In the genomic region with DNA sequence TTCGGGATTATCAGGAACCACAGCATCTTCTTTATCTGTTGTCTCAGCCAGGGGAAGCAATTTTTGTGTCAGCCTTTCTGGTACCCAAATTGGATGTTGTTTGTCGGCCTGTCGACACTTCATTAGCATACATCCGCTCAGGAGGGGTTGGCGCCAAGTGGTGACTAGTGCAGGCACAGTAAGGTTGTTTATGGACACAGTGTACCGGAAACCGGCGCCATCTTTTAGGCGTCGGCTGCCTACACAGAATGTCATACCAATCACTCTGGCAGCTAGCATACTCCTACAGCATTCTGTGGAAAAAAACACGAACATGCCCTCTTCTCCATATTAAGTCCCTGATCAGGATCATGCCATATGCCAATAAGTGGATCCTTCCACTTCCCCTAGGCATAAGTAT, we compare ENCODE assay signal across 34 mouse cellular contexts. TPM values are rescaled to one million over a fixed set of nuclear protein-coding genes. Genes with fewer than 3 reads are reported as not detected.
A peak's percentile ranks its signal among the peaks of the same experiment; 100 is the strongest.
DNase-seq lines count a peak whose midpoint lies in the region; ATAC-seq and TF ChIP-seq lines count a peak whose summit lies in the region.
"Had no signal": no experiment of that assay in that cellular context is flagged by ENCODE, and none has a peak within 500 bp of the region (broad histone marks: within the 10 kb centered on the region; RNA-seq: fewer than 3 reads in every experiment).

No protein-coding gene starts in this region.

- TF ChIP-seq POLR2A in brain, embryonic 14.5 days (IDR thresholded peaks at IDR 0.05; ENCODE audit: borderline replicate concordance, extremely low read depth, insufficient read depth, insufficient read length, poor library complexity, severe bottlenecking): no peak

- no peaks in the 10 kb centered on the region; the same call in 1 of the 2 replicates for H3K9me3 ChIP-seq in forebrain, embryonic 14.5 days (replicated peaks; ENCODE audit: control insufficient read depth, low read length)
- no peaks in the 10 kb centered on the region; the same call in 1 of the 2 replicates for H3K9me3 ChIP-seq in forebrain, embryonic 15.5 days
- H3K9me3 ChIP-seq in heart, embryonic 11.5 days (replicated peaks; ENCODE audit: control insufficient read depth, low read length): no peaks in the 10 kb centered on the region
- H3K9me3 ChIP-seq: embryonic facial prominence, embryonic 15.5 days; heart, embryonic 15.5 days; hindbrain, embryonic 13.5 days; intestine, embryonic 15.5 days had no signal

- no peaks in the 10 kb centered on the region for H3K4me1 ChIP-seq in forebrain, embryonic 14.5 days (ENCODE audit: control insufficient read depth, insufficient read depth, low read length)
- H3K4me1 ChIP-seq in forebrain, embryonic 15.5 days: peaks cover 8% of the 10 kb centered on the region; the same call in 1 of the 2 replicates
- no peaks in the 10 kb centered on the region for H3K4me1 ChIP-seq in heart, embryonic 11.5 days (ENCODE audit: control insufficient read depth, insufficient read depth, low read length)
- H3K4me1 ChIP-seq: embryonic facial prominence, embryonic 15.5 days; heart, embryonic 12.5 days; heart, embryonic 15.5 days; hindbrain, embryonic 10.5 days; intestine, embryonic 15.5 days had no signal

- H3K4me2 ChIP-seq in forebrain, embryonic 14.5 days (ENCODE audit: low read length): no peak overlapping the region
- H3K4me2 ChIP-seq in forebrain, embryonic 15.5 days (replicated peaks): no peak overlapping the region
- H3K4me2 ChIP-seq in heart, embryonic 11.5 days: no peak overlapping the region
- H3K4me2 ChIP-seq: embryonic facial prominence, embryonic 12.5 days; embryonic facial prominence, embryonic 15.5 days; heart, embryonic 12.5 days; heart, embryonic 15.5 days; hindbrain, embryonic 13.5 days; intestine, embryonic 15.5 days had no signal

- ATAC-seq in forebrain, embryonic 14.5 days: no peak
- no peak; the same call in 1 of the 2 replicates for ATAC-seq in forebrain, embryonic 15.5 days (replicated peaks)
- no peak for ATAC-seq in heart, embryonic 11.5 days (replicated peaks; ENCODE audit: insufficient number of reproducible peaks, low FRiP score, low TSS enrichment)
- ATAC-seq: hindbrain, embryonic 16.5 days; intestine, embryonic 15.5 days; Patski had no signal

- H3K36me3 ChIP-seq in forebrain, embryonic 14.5 days (ENCODE audit: control insufficient read depth, insufficient read depth, low read length): no peaks in the 10 kb centered on the region
- H3K36me3 ChIP-seq in forebrain, embryonic 15.5 days: no peaks in the 10 kb centered on the region
- no peaks in the 10 kb centered on the region for H3K36me3 ChIP-seq in heart, embryonic 11.5 days (ENCODE audit: control insufficient read depth, insufficient read depth, low read length)
- H3K36me3 ChIP-seq: embryonic facial prominence, embryonic 12.5 days; embryonic facial prominence, embryonic 15.5 days; G1E; heart, embryonic 12.5 days; heart, embryonic 15.5 days; hindbrain, embryonic 10.5 days; hindbrain, embryonic 13.5 days; intestine, embryonic 15.5 days had no signal

- H3K27me3 ChIP-seq in forebrain, embryonic 14.5 days (replicated peaks; ENCODE audit: control insufficient read depth, insufficient read depth, low read length): no peaks in the 10 kb centered on the region
- H3K27me3 ChIP-seq in forebrain, embryonic 15.5 days: no peaks in the 10 kb centered on the region
- no peaks in the 10 kb centered on the region for H3K27me3 ChIP-seq in heart, embryonic 11.5 days (ENCODE audit: control insufficient read depth, insufficient read depth, low read length)
- H3K27me3 ChIP-seq: CH12.LX; embryonic facial prominence, embryonic 12.5 days; embryonic facial prominence, embryonic 15.5 days; heart, embryonic 12.5 days; heart, embryonic 15.5 days; hindbrain, embryonic 13.5 days; intestine, embryonic 15.5 days; Patski had no signal

- H3K4me3 ChIP-seq in forebrain, embryonic 14.5 days (ENCODE audit: low read depth, low read length): no peak overlapping the region
- no peak overlapping the region for H3K4me3 ChIP-seq in forebrain, embryonic 15.5 days
- H3K4me3 ChIP-seq in heart, embryonic 11.5 days (ENCODE audit: low read depth, low read length): no peak overlapping the region
- H3K4me3 ChIP-seq in layer of hippocampus, adult 2 months: no peak overlapping the region
- H3K4me3 ChIP-seq: embryonic facial prominence, embryonic 12.5 days; embryonic facial prominence, embryonic 15.5 days; heart, embryonic 12.5 days; heart, embryonic 15.5 days; hindbrain, embryonic 10.5 days; hindbrain, embryonic 13.5 days; intestine, embryonic 15.5 days had no signal

- H3K27ac ChIP-seq in forebrain, embryonic 14.5 days (ENCODE audit: low read depth, low read length): no peak overlapping the region
- no peak overlapping the region for H3K27ac ChIP-seq in forebrain, embryonic 15.5 days (replicated peaks)
- no peak overlapping the region for H3K27ac ChIP-seq in heart, embryonic 11.5 days (ENCODE audit: low read depth, low read length)
- H3K27ac ChIP-seq in layer of hippocampus, adult 2 months: 0 out of 2 replicates have a peak overlapping the region, but pooled peaks have one; percentile 14
- H3K27ac ChIP-seq: embryonic facial prominence, embryonic 12.5 days; embryonic facial prominence, embryonic 15.5 days; heart, embryonic 15.5 days; hindbrain, embryonic 10.5 days; hindbrain, embryonic 13.5 days; intestine, embryonic 15.5 days had no signal

- peak; percentile 31 for DNase-seq in forebrain, embryonic 14.5 days (ENCODE audit: low spot score)
- peak; percentile 73 for DNase-seq in heart, adult 11 months
- DNase-seq in layer of hippocampus, adult 2 months (ENCODE audit: low spot score in 2 of 2): no peak
- no peak for DNase-seq in layer of hippocampus, adult 9-10 months (ENCODE audit: low spot score)
- peak; percentile 24 for DNase-seq in brain, embryonic 14.5 days (ENCODE audit: low read depth)
- DNase-seq: adrenal gland, postnatal 10 days; adrenal gland, postnatal 36 days; B cell, adult 2 months; cerebellum, adult 11 months; cerebellum, adult 2 months; cerebellum, adult 9-11 months; cerebellum, postnatal 25 days; gastrocnemius, postnatal 10 days; gastrocnemius, postnatal 36 days; heart, postnatal 10 days; heart, postnatal 36 days had no signal

- H3K9ac ChIP-seq in forebrain, embryonic 14.5 days (ENCODE audit: low read length): no peak overlapping the region
- no peak overlapping the region for H3K9ac ChIP-seq in forebrain, embryonic 15.5 days (replicated peaks)
- H3K9ac ChIP-seq in heart, embryonic 11.5 days (ENCODE audit: low read depth, low read length): no peak overlapping the region
- H3K9ac ChIP-seq: embryonic facial prominence, embryonic 12.5 days; embryonic facial prominence, embryonic 15.5 days; heart, embryonic 12.5 days; heart, embryonic 15.5 days; hindbrain, embryonic 13.5 days; intestine, embryonic 15.5 days had no signal

- no peak for TF ChIP-seq CTCF in layer of hippocampus, adult 2 months (conservative IDR thresholded peaks at IDR 0.05)
- TF ChIP-seq CTCF in brain, embryonic 14.5 days (IDR thresholded peaks at IDR 0.05; ENCODE audit: borderline replicate concordance, extremely low read depth, insufficient read depth, insufficient read length): no peak

- 84% methylated on average over 11 of the region's 11 CpGs for WGBS in forebrain, embryonic 14.5 days
- WGBS in forebrain, embryonic 15.5 days: 80% methylated on average over 11 of the region's 11 CpGs
- WGBS in heart, embryonic 11.5 days (ENCODE audit: insufficient replicate concordance): 80% methylated on average over 11 of the region's 11 CpGs

RNA-seq across cellular contexts. Expression of a gene that starts 20.5 kb away (rescaled TPM):
- polyA plus RNA-seq in forebrain, embryonic 14.5 days (2014; fragmentation: Nextera tagmentation; extraction: Ambion mirVana): not detected in 2 replicates
- polyA plus RNA-seq in forebrain, embryonic 15.5 days (2015; fragmentation: Nextera tagmentation; extraction: Ambion mirVana): not detected in 2 replicates
- not detected in 2 replicates for polyA plus RNA-seq in heart, embryonic 11.5 days (2014; fragmentation: Nextera tagmentation; extraction: Ambion mirVana)
- 1 to 10 TPM in 1 of 2 experiments, not detected in 1; 1.5 TPM for total RNA-seq in layer of hippocampus, adult 2 months (2021)
- 0.05 and 0.07 TPM in 2 replicates for polyA plus RNA-seq in brain, embryonic 14.5 days (2012; rRNA removed)
- total RNA-seq: adrenal gland, adult 18-20 months; CH12.LX; common myeloid progenitor, adult 5-6 weeks; gastrocnemius, adult 18-20 months; gastrocnemius, postnatal 36 days; granulocyte monocyte progenitor cell, adult 5-6 weeks had no signal
- polyA plus RNA-seq: cerebellum, adult 2 months; G1E; hindbrain, embryonic 10.5 days; hindbrain, embryonic 13.5 days; hindbrain, embryonic 16.5 days; intestine, embryonic 15.5 days had no signal

RNA-seq across cellular contexts. Expression of a gene that starts 31.0 kb away (rescaled TPM):
- not detected in 2 replicates for polyA plus RNA-seq in forebrain, embryonic 14.5 days (2014; fragmentation: Nextera tagmentation; extraction: Ambion mirVana)
- not detected in 2 replicates for polyA plus RNA-seq in forebrain, embryonic 15.5 days (2015; fragmentation: Nextera tagmentation; extraction: Ambion mirVana)
- not detected in 2 replicates for polyA plus RNA-seq in heart, embryonic 11.5 days (2014; fragmentation: Nextera tagmentation; extraction: Ambion mirVana)
- total RNA-seq in layer of hippocampus, adult 2 months (2021): not detected
- not detected in 2 replicates for polyA plus RNA-seq in brain, embryonic 14.5 days (2012; rRNA removed)
- total RNA-seq: adrenal gland, postnatal 10 days; adrenal gland, postnatal 36 days; CH12.LX; common myeloid progenitor, adult 5-6 weeks; gastrocnemius, adult 18-20 months; gastrocnemius, postnatal 10 days; gastrocnemius, postnatal 36 days; granulocyte monocyte progenitor cell, adult 5-6 weeks; heart, adult 8-10 months; heart, postnatal 10 days; heart, postnatal 36 days had no signal
- polyA plus RNA-seq: cerebellum, adult 2 months; embryonic facial prominence, embryonic 12.5 days; G1E; heart, embryonic 12.5 days; heart, embryonic 15.5 days; hindbrain, embryonic 10.5 days; hindbrain, embryonic 13.5 days; hindbrain, embryonic 16.5 days; intestine, embryonic 15.5 days; Patski had no signal

RNA-seq across cellular contexts. Expression of a gene that starts 47.3 kb away (rescaled TPM):
- polyA plus RNA-seq in forebrain, embryonic 14.5 days (2014; fragmentation: Nextera tagmentation; extraction: Ambion mirVana): 0.24 and 0.26 TPM in 2 replicates
- 0.64 TPM in 1 of 2 replicates, not detected in the other for polyA plus RNA-seq in forebrain, embryonic 15.5 days (2015; fragmentation: Nextera tagmentation; extraction: Ambion mirVana)
- polyA plus RNA-seq in heart, embryonic 11.5 days (2014; fragmentation: Nextera tagmentation; extraction: Ambion mirVana): 1.0 and 1.1 TPM in 2 replicates
- total RNA-seq in layer of hippocampus, adult 2 months (2021): 1 to 10 TPM; 1.1 to 1.4 TPM
- 0.33 and 0.57 TPM in 2 replicates for polyA plus RNA-seq in brain, embryonic 14.5 days (2012; rRNA removed)
- total RNA-seq: gastrocnemius, postnatal 36 days had no signal
- polyA plus RNA-seq: G1E; hindbrain, embryonic 10.5 days had no signal

RNA-seq across cellular contexts. Expression of a gene that starts 54.9 kb away (rescaled TPM):
- not detected in 2 replicates for polyA plus RNA-seq in forebrain, embryonic 14.5 days (2014; fragmentation: Nextera tagmentation; extraction: Ambion mirVana)
- not detected in 2 replicates for polyA plus RNA-seq in forebrain, embryonic 15.5 days (2015; fragmentation: Nextera tagmentation; extraction: Ambion mirVana)
- polyA plus RNA-seq in heart, embryonic 11.5 days (2014; fragmentation: Nextera tagmentation; extraction: Ambion mirVana): not detected in 2 replicates
- total RNA-seq in layer of hippocampus, adult 2 months (2021): not detected
- polyA plus RNA-seq in brain, embryonic 14.5 days (2012; rRNA removed): not detected in 2 replicates
- total RNA-seq: CH12.LX; common myeloid progenitor, adult 5-6 weeks; G1E; granulocyte monocyte progenitor cell, adult 5-6 weeks; heart, postnatal 10 days; heart, postnatal 36 days had no signal
- polyA plus RNA-seq: cerebellum, adult 2 months; embryonic facial prominence, embryonic 12.5 days; embryonic facial prominence, embryonic 15.5 days; G1E; heart, embryonic 12.5 days; heart, embryonic 15.5 days; hindbrain, embryonic 10.5 days; hindbrain, embryonic 13.5 days; hindbrain, embryonic 16.5 days; intestine, embryonic 15.5 days; Patski had no signal

RNA-seq across cellular contexts. Expression of a gene that starts 54.9 kb away (rescaled TPM):
- not detected in 2 replicates for polyA plus RNA-seq in forebrain, embryonic 14.5 days (2014; fragmentation: Nextera tagmentation; extraction: Ambion mirVana)
- polyA plus RNA-seq in forebrain, embryonic 15.5 days (2015; fragmentation: Nextera tagmentation; extraction: Ambion mirVana): not detected in 2 replicates
- polyA plus RNA-seq in heart, embryonic 11.5 days (2014; fragmentation: Nextera tagmentation; extraction: Ambion mirVana): not detected in 2 replicates
- total RNA-seq in layer of hippocampus, adult 2 months (2021): under 1 TPM; 0.56 to 0.79 TPM
- not detected in 2 replicates for polyA plus RNA-seq in brain, embryonic 14.5 days (2012; rRNA removed)
- total RNA-seq: CH12.LX; common myeloid progenitor, adult 5-6 weeks; G1E; granulocyte monocyte progenitor cell, adult 5-6 weeks; heart, postnatal 10 days; heart, postnatal 36 days had no signal
- polyA plus RNA-seq: cerebellum, adult 2 months; embryonic facial prominence, embryonic 12.5 days; embryonic facial prominence, embryonic 15.5 days; G1E; heart, embryonic 12.5 days; heart, embryonic 15.5 days; hindbrain, embryonic 10.5 days; hindbrain, embryonic 13.5 days; hindbrain, embryonic 16.5 days; intestine, embryonic 15.5 days had no signal

Comparison
In these comparisons a context has a peak if more than half of its experiments do, and no peak if none do; other contexts are left out.
1. DNase-seq: peak in forebrain, embryonic 14.5 days (single experiment), heart, adult 11 months (single experiment) and brain, embryonic 14.5 days (single experiment); none in layer of hippocampus, adult 2 months (0 of 2) and layer of hippocampus, adult 9-10 months (single experiment).